Mouse (Mus musculus) heart, adult 10 weeks (tissue): ENCODE measurements around the gene Eml5. TPM values are rescaled to one million over a fixed set of nuclear protein-coding genes. Genes with fewer than 3 reads are reported as not detected.

ENCODE experiments used
- polyA plus RNA-seq: library from polyadenylated mRNA; stranded (reverse); fragments of 350-450 nt; fragmentation: Illumina TruSeq; extraction: RNeasy Lipid Tissue Mini Kit (QIAGEN cat#74804); gene quantifications from one replicate; pipeline ENCODE4 v1.2.3, GENCODE M21; 2014; ENCODE audit warnings: low read depth, low replicate concordance

The Eml5 gene
- polyA plus RNA-seq: 6.4 TPM

GRCm38 (mm10) chr12:98900881-98901801 is at the start of gene Eml5:
Eml5 (minus strand) TSS chr12:98901484.

DNA sequence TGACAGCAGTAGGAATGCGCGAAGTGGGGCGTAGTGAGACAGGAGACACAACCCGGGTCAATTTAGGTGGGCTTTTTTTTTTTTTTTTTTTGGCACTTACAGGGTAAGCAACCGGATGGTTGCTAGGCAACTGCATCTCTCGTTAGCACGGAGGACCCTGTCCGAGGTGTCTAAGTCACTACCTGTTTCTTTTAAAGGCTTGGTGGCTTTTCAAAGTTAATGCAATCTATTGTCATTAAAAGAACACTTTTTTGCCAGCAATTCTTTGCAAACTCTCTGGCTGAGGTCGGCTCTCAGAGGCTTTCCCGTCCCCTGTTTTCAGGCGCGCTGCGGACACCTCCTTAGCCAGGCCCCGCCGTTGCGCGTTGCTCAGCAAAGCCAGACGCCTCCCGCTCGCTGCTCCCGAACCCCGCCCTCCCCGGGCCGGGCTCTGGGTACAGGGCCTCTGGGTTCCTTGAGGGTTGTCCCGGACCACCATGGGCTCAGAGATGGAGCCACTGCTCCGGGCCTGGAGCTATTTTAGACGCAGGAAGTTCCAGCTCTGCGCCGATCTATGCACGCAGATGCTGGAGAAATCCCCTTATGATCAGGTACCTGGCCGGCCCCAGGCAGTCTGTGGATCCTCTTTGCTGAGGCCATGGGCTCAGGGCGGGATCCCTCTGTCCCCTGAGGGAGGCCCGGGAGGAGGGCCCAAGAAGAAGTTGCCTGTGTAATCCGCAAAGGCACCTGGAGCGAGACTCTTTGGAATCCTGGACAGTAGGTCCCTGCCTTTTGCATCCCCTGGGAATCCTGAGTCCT is 19.1 kb upstream of the Eml5 start, which contains the start of gene Ttc8:
TSS of gene Ttc8 (plus strand) at position 381 of the 798 bp plus-strand sequence.

DNA sequence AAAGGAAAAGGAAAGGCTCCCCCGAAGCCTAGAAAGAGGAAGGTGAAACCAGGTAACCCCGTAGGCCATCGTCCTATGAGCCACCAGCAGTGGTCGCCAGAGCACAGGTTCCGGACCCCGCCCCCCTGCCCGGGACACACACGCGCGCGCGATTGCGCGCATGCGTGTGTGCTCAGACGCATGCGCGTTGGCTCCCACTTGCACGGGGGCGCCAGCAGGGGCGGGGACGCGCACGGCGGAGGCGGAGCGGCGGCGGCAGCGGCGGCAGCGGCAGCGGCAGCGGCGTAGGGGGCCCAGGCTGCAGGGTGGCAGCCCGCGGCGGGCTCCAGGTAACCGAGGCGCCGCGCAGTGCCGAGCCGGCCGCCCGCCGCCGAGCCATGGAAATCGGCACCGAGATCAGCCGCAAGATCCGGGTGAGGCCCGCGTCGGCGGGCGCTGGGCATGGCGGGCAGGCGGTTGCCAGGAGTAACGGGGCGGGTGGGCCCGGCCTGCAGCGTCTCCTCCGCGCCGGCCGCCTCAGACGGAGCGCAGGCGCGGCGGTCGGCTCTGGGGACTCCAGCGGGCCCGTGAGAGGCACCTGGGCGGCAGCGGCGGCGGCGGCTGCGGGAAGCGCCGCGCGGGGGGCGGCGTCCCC is 154.4 kb downstream of the Eml5 start, which contains the start of gene Zc3h14:
TSS of gene Zc3h14 (plus strand) at position 219 of the 634 bp plus-strand sequence.

DNA sequence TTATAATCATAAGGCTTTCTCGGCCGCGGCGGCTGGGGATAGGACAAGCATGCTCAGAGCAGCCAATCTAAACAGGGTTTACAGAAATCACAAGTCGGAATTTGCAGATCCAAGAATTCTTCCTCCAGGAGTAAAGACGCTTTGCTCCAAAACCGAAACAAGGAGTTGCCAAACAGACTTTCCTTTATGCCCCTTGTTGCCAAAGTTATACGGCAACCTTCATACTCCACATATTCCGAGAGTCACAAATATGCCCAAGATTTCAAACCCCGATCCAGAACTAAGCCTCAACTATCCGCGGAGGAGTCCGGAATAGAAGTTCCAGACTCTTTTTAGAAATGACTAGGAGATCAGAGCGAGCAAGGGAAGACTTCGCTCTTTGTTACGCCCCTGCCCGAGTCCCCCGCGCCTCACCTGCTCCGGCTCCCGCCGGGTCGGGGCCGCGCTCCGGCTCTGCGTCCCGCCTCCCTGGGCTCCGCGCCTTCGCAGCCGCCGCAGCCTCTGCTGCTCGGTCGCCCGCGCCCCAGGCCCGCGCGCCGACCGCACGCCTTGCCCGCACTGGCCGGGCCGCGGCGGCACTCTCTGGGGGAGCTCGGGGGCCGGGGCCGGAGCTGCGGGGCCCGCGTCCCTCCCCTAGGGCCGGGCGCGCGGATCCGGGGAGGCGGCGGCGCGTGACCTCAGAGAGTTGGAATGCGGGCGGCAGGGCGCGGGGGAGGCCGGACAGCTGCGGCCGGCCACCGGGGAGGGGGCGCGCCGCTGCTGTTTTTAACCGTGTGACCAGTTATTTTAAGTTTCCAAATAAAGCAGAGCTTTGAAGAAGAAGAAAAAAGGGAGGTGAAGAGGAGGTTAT is 164.1 kb downstream of the Eml5 start, which contains the start of gene Ptpn21:
TSS of gene Ptpn21 (minus strand) at position 455 of the 850 bp plus-strand sequence.

Other genes starting within 250 kb of the Eml5 start
- gene Ptpn21, start 164.1 kb downstream of the Eml5 start, polyA plus RNA-seq: 18.4 TPM
- 66.6 TPM for gene Zc3h14, start 154.5 kb downstream of the Eml5 start, polyA plus RNA-seq
- gene Ttc8, start 19.1 kb upstream of the Eml5 start, polyA plus RNA-seq: 6.5 TPM